Mouse (Mus musculus) thymus, adult 2 months (tissue): ENCODE results near the gene Ccdc61. TPM values are rescaled to one million over a fixed set of nuclear protein-coding genes. Genes with fewer than 3 reads are reported as not detected.

ENCODE experiments used
- DNase-seq: peaks from one replicate; pipeline ENCODE4 v3.0.0; 2021
- H3K27ac ChIP-seq: fragments of 200-500 bp; 2 replicates; pipeline ENCODE4 v1.5.1; 2012; ENCODE audit warnings: low read length, control low read depth; ENCODE audit not compliant: control insufficient read depth, insufficient read depth
- H3K27me3 ChIP-seq: fragments of 200-500 bp; 2 replicates; pipeline ENCODE4 v1.6.1; 2012; ENCODE audit warnings: mild to moderate bottlenecking, low read length, moderate library complexity, mixed read lengths; ENCODE audit not compliant: control insufficient read depth, insufficient read depth
- H3K36me3 ChIP-seq: fragments of 200-500 bp; 2 replicates; pipeline ENCODE4 v1.6.1; 2012; ENCODE audit warnings: mild to moderate bottlenecking, low read length, moderate library complexity; ENCODE audit not compliant: control insufficient read depth, insufficient read depth
- H3K4me1 ChIP-seq: fragments of 200-500 bp; replicated peaks from 2 replicates; pipeline ENCODE4 v1.6.1; 2012; ENCODE audit warnings: low read length; ENCODE audit not compliant: control insufficient read depth, insufficient read depth
- H3K4me3 ChIP-seq: fragments of 200-500 bp; 2 replicates; pipeline ENCODE4 v1.5.1; 2012; ENCODE audit warnings: mild to moderate bottlenecking, low read length, control low read depth, moderate library complexity; ENCODE audit not compliant: control insufficient read depth, insufficient read depth
- CTCF ChIP-seq: fragments of 200-500 bp; IDR thresholded peaks from 2 replicates; pipeline ENCODE4 v1.5.1; 2012; ENCODE audit warnings: mild to moderate bottlenecking, control low read depth, low read length, moderate library complexity, borderline replicate concordance; ENCODE audit not compliant: control insufficient read depth, poor library complexity, insufficient read depth; ENCODE audit errors: extremely low read depth
- POLR2A ChIP-seq: fragments of 200-500 bp; IDR thresholded peaks from 2 replicates; pipeline ENCODE4 v1.6.1; 2012; ENCODE audit warnings: mild to moderate bottlenecking, low read length, control low read depth, moderate library complexity; ENCODE audit not compliant: control insufficient read depth, poor library complexity, insufficient read depth; ENCODE audit errors: extremely low read depth
- WGBS: fragments of 180-500 bp; shearing (Covaris S2); methylation state at CpG from one replicate; pipeline ENCODE4 v1.1.7; 2018; 5-methylcytosine and 5-hydroxymethylcytosine counted together
- polyA plus RNA-seq: library from polyadenylated mRNA; depleted of rRNA; stranded (reverse); fragments of >200 nt; gene quantifications from 2 replicates; pipeline ENCODE4 v1.2.3, GENCODE M21; 2012

The Ccdc61 gene
- polyA plus RNA-seq, 1 experiment = 56.5 TPM

GRCm38 (mm10) chr7:18884745-18885422 lies 25.3 kb downstream of the Ccdc61 start:
- no peak overlapping the region for H3K27ac ChIP-seq

DNA sequence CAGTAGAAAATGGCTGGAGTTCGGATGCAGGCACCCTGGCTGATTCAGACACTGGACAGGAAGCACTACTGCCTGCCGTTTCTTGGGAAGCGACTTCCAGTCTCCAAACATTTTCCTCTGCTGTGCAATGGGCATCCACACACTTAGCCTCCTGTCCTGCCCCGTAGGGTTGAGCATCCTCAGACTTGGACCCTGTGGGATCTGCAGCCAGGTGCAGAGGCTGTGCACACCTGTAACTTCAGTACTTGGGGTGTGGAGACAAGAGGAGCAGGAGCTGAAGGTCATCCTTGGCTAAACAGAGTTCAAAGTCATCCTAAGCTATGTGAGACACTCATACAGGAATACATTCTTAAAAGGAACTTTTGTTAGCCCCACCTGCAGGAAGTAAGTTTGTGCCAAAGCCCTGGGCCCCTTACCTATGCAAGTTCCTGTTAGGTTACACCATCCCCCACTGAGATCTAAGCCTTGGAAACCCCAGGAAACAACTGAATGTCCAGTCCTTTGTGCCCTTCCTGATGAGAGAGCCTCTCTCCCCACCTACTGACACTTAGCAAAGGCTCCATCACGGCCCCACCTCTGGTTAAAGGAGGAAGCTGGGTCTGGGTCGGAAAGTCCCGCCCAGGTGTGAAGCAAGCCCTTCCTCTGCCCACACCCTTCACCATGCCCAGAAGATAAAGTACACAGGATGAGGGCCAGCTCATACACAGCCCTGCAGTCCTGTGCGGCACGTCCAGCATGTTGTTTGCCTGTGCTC lies 26.0 kb downstream of the Ccdc61 start:
- WGBS = 43% methylated on average over 9 of the region's 9 CpGs
- Histone ChIP-seq H3K27ac (no peak overlapping the region), H3K4me3 (peak overlapping the region; percentile 14), H3K36me3 (no peaks in the 10 kb centered on the region), H3K27me3 (no peaks in the 10 kb centered on the region), H3K4me1 (peaks cover 6% of the 10 kb centered on the region)
- DNase-seq = no peak
- TF ChIP-seq POLR2A (no peak), CTCF (no peak)

More at GRCm38 (mm10) chr7:18884745-18885422, 25.3 kb downstream of the Ccdc61 start:
- no peaks in the 10 kb centered on the region for H3K27me3 ChIP-seq
- TF ChIP-seq CTCF = no peak
- no peak for TF ChIP-seq POLR2A
- peaks cover 6% of the 10 kb centered on the region for H3K4me1 ChIP-seq
- H3K4me3 ChIP-seq = peak overlapping the region; percentile 14
- WGBS = 32% methylated on average over 13 of the region's 13 CpGs
- DNase-seq = no peak
- H3K36me3 ChIP-seq = no peaks in the 10 kb centered on the region

DNA sequence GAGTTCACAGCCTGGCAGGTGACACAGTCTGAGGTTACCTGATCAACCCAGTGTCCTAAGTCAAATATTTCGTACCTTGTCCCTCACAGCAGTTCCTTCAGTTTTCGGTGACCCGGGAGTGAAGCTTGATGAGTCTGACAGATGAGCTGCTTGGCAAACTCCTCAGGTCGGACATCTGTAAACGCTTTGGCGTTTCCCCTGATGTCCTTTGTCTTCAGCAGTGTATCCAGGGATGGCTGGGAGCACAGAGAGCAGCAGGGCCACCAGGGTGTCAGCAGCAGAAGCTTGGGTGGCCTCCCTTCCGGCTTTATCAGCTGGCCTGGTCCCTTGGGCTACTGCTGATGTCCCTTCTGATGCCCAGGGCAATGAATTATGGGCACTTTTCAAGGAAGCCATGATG lies 31.5 kb downstream of the Ccdc61 start:
- peaks cover 2% of the 10 kb centered on the region; the same call in 1 of the 2 replicates for H3K4me1 ChIP-seq
- TF ChIP-seq CTCF (no peak), POLR2A (no peak)
- WGBS = 85% methylated on average over 7 of the region's 7 CpGs
- H3K27ac ChIP-seq = no peak overlapping the region
- no peaks in the 10 kb centered on the region for H3K36me3 ChIP-seq
- no peaks in the 10 kb centered on the region for H3K27me3 ChIP-seq
- DNase-seq = no peak
- H3K4me3 ChIP-seq = no peak overlapping the region

GRCm38 (mm10) chr7:18875372-18875771 lies 34.8 kb downstream of the Ccdc61 start:
- no peaks in the 10 kb centered on the region for H3K27me3 ChIP-seq
- H3K4me3 ChIP-seq = no peak overlapping the region
- TF ChIP-seq CTCF (no peak), POLR2A (no peak)
- 83% methylated on average over 5 of the region's 5 CpGs for WGBS
- H3K27ac ChIP-seq = no peak overlapping the region
- DNase-seq = no peak
- no peaks in the 10 kb centered on the region for H3K36me3 ChIP-seq
- no peaks in the 10 kb centered on the region for H3K4me1 ChIP-seq

GRCm38 (mm10) chr7:18873253-18873652 lies 37.0 kb downstream of the Ccdc61 start:
- no peak overlapping the region for H3K4me3 ChIP-seq
- DNase-seq = peak; percentile 70
- TF ChIP-seq CTCF (peak; percentile 77; the same call in 1 of the 2 replicates), POLR2A (no peak)
- H3K36me3 ChIP-seq = no peaks in the 10 kb centered on the region
- no peaks in the 10 kb centered on the region for H3K4me1 ChIP-seq
- H3K27ac ChIP-seq = no peak overlapping the region
- no peaks in the 10 kb centered on the region for H3K27me3 ChIP-seq
- WGBS = under 1% methylated on average over 10 of the region's 10 CpGs

DNA sequence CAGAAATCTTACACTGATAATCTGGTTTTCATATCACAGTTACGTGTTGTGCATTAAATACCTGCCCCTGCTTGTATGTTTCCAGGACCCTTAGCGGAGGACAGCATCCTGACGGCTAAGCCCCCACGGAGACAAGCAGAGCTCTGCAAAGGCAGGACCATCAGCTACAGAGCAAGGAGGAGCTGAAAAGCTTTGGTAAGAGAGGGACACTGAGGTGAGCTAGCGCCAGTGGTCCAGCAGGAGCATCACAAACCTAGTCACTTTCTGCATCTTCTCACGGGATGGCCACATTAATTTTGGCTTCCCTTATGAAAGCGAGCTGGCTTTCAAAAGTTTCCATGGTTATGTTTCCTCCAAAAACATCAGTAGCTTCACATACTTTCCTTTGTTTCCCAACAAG lies 37.4 kb downstream of the Ccdc61 start:
- H3K27ac ChIP-seq = no peak overlapping the region
- TF ChIP-seq POLR2A (no peak), CTCF (no peak)
- no peaks in the 10 kb centered on the region for H3K27me3 ChIP-seq
- H3K36me3 ChIP-seq = no peaks in the 10 kb centered on the region
- H3K4me1 ChIP-seq = no peaks in the 10 kb centered on the region
- no peak overlapping the region for H3K4me3 ChIP-seq
- DNase-seq = no peak
- WGBS = 11% methylated on average over 7 of the region's 7 CpGs
